Comparison of ENCODE assay signal across 23 mouse cellular contexts in the genomic region with DNA sequence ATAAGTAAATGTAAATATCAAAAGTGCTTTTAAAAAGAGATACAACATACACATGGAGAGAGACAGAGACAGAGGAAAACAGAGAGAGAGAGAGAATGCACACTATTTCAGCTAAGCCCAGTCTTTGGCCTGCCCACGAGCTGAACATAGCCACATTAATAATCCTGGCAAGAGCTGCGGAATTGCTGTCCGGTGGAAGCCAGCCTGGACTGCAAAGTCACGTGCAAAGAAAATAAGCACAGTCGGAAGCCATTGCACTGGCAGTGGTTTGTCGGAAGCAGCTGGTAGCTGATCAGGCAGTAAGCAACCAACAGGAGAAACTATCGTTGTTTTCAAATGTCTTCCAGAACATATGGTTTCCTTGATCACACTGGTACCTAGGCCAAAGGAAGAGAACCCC. TPM values are rescaled to one million over a fixed set of nuclear protein-coding genes. Genes with fewer than 3 reads are reported as not detected.
DNase-seq lines count a peak whose midpoint lies in the region; ATAC-seq and TF ChIP-seq lines count a peak whose summit lies in the region.
"Had no signal": no experiment of that assay in that cellular context is flagged by ENCODE, and none has a peak within 500 bp of the region (broad histone marks: within the 10 kb centered on the region; RNA-seq: fewer than 3 reads in every experiment).

No protein-coding gene starts in this region.

- no peaks in the 10 kb centered on the region for H3K4me1 ChIP-seq in hindbrain, embryonic 11.5 days (replicated peaks; ENCODE audit: control insufficient read depth, insufficient read depth, low read length)
- H3K4me1 ChIP-seq in hindbrain, embryonic 10.5 days (replicated peaks) = peaks cover 13% of the 10 kb centered on the region; the same call in 1 of the 2 replicates
- no peaks in the 10 kb centered on the region for H3K4me1 ChIP-seq in lung, embryonic 14.5 days (ENCODE audit: insufficient read depth)
- H3K4me1 ChIP-seq: embryonic facial prominence, embryonic 12.5 days; forebrain, embryonic 15.5 days had no signal

- ATAC-seq in hindbrain, embryonic 11.5 days (ENCODE audit: low FRiP score) = no peak
- no peak for ATAC-seq in lung, embryonic 14.5 days (ENCODE audit: insufficient read depth)
- ATAC-seq: CD4-positive, CD25-positive, alpha-beta regulatory T cell, adult 4 months; forebrain, embryonic 15.5 days had no signal

- peaks cover 65% of the 10 kb centered on the region for H3K27me3 ChIP-seq in hindbrain, embryonic 11.5 days (ENCODE audit: control insufficient read depth, insufficient read depth, low read length)
- peaks cover 75% of the 10 kb centered on the region for H3K27me3 ChIP-seq in hindbrain, embryonic 10.5 days (ENCODE audit: insufficient read depth, poor library complexity, severe bottlenecking)
- peaks cover 9% of the 10 kb centered on the region; the same call in 1 of the 2 replicates for H3K27me3 ChIP-seq in lung, embryonic 14.5 days (ENCODE audit: insufficient read depth, low read length)

- H3K9ac ChIP-seq in hindbrain, embryonic 11.5 days (ENCODE audit: low read depth, low read length) = no peak overlapping the region
- H3K9ac ChIP-seq in lung, embryonic 14.5 days = no peak overlapping the region
- H3K9ac ChIP-seq: embryonic facial prominence, embryonic 12.5 days; forebrain, embryonic 15.5 days; heart, embryonic 13.5 days; hindbrain, embryonic 15.5 days had no signal

- H3K27ac ChIP-seq in hindbrain, embryonic 11.5 days (ENCODE audit: low read depth, low read length) = no peak overlapping the region
- H3K27ac ChIP-seq in hindbrain, embryonic 10.5 days = no peak overlapping the region
- H3K27ac ChIP-seq in lung, embryonic 14.5 days (ENCODE audit: low read depth) = no peak overlapping the region
- H3K27ac ChIP-seq: embryonic facial prominence, embryonic 12.5 days; forebrain, embryonic 15.5 days; heart, embryonic 13.5 days; hindbrain, embryonic 15.5 days had no signal

- no peak for TF ChIP-seq CTCF in lung, embryonic 14.5 days (IDR thresholded peaks at IDR 0.05; ENCODE audit: low read depth)

- DNase-seq in cerebellum, postnatal 10 days = peak; percentile 74 to 78
- no peak for DNase-seq in cerebellum, postnatal 36 days
- DNase-seq in hindbrain, embryonic 11.5 days (ENCODE audit: low spot score) = peak; percentile 8
- no peak for DNase-seq in hindbrain, embryonic 10.5 days (ENCODE audit: low spot score)
- peak; percentile 34 for DNase-seq in lung, embryonic 14.5 days
- DNase-seq in lung, postnatal 4 days = no peak
- no peak for DNase-seq in layer of hippocampus, postnatal 25 days (ENCODE audit: extremely low spot score in 1 of 2, low spot score in 1 of 2)
- DNase-seq: adrenal gland, postnatal 10 days; B cell, adult 2 months; cerebellum, adult 11-12 months; cerebellum, adult 9-11 months; gastrocnemius, postnatal 36 days; heart, postnatal 36 days; kidney, adult 11 months had no signal

- H3K36me3 ChIP-seq in hindbrain, embryonic 11.5 days (ENCODE audit: control insufficient read depth, insufficient read depth, low read length) = no peaks in the 10 kb centered on the region
- H3K36me3 ChIP-seq in hindbrain, embryonic 10.5 days = no peaks in the 10 kb centered on the region
- no peaks in the 10 kb centered on the region for H3K36me3 ChIP-seq in lung, embryonic 14.5 days (ENCODE audit: insufficient read depth)
- H3K36me3 ChIP-seq: embryonic facial prominence, embryonic 12.5 days; forebrain, embryonic 15.5 days; G1E; heart, embryonic 13.5 days; hindbrain, embryonic 15.5 days had no signal

- 70% methylated on average over 7 of the region's 7 CpGs for WGBS in hindbrain, embryonic 11.5 days
- 75% methylated on average over 7 of the region's 7 CpGs for WGBS in hindbrain, embryonic 10.5 days
- WGBS in lung, embryonic 14.5 days = 53% methylated on average over 7 of the region's 7 CpGs

- no peak overlapping the region for H3K4me3 ChIP-seq in hindbrain, embryonic 11.5 days (ENCODE audit: low read depth, low read length)
- H3K4me3 ChIP-seq in hindbrain, embryonic 10.5 days = no peak overlapping the region
- no peak overlapping the region for H3K4me3 ChIP-seq in lung, embryonic 14.5 days (ENCODE audit: low read depth, low read length)
- H3K4me3 ChIP-seq: embryonic facial prominence, embryonic 12.5 days; forebrain, embryonic 15.5 days; heart, embryonic 13.5 days; hindbrain, embryonic 15.5 days had no signal

- no peak overlapping the region for H3K4me2 ChIP-seq in hindbrain, embryonic 11.5 days (replicated peaks; ENCODE audit: low read depth, low read length)
- no peak overlapping the region for H3K4me2 ChIP-seq in lung, embryonic 14.5 days
- H3K4me2 ChIP-seq: embryonic facial prominence, embryonic 12.5 days; forebrain, embryonic 15.5 days; heart, embryonic 13.5 days; hindbrain, embryonic 15.5 days had no signal

- no peaks in the 10 kb centered on the region for H3K9me3 ChIP-seq in hindbrain, embryonic 11.5 days (ENCODE audit: control insufficient read depth, low read length)
- no peaks in the 10 kb centered on the region for H3K9me3 ChIP-seq in hindbrain, embryonic 10.5 days
- no peaks in the 10 kb centered on the region for H3K9me3 ChIP-seq in lung, embryonic 14.5 days (ENCODE audit: low read depth, low read length)
- H3K9me3 ChIP-seq: embryonic facial prominence, embryonic 12.5 days; forebrain, embryonic 15.5 days; G1E; heart, embryonic 13.5 days; hindbrain, embryonic 15.5 days had no signal

RNA-seq across cellular contexts. Expression of a gene that starts 6.1 kb away (rescaled TPM):
- polyA plus RNA-seq in hindbrain, embryonic 11.5 days (2014; fragmentation: Nextera tagmentation; extraction: Ambion mirVana) = 5.1 and 7.9 TPM in 2 replicates
- polyA plus RNA-seq in hindbrain, embryonic 10.5 days (2016; fragmentation: Nextera tagmentation; extraction: Ambion mirVana) = 5.7 and 11.6 TPM in 2 replicates
- polyA plus RNA-seq in lung, embryonic 14.5 days (2014; fragmentation: Nextera tagmentation; extraction: Ambion mirVana) = 0.05 TPM in 1 of 2 replicates, not detected in the other
- under 1 TPM in 1 of 2 experiments, not detected in 1; 0.07 TPM for total RNA-seq in layer of hippocampus, postnatal 25 days (2021)
- total RNA-seq: adrenal gland, postnatal 10 days; gastrocnemius, adult 8-10 months; gastrocnemius, postnatal 36 days; heart, postnatal 36 days had no signal
- polyA plus RNA-seq: cortical plate, adult 2 months; G1E; heart, embryonic 13.5 days; heart, postnatal 0 days had no signal

RNA-seq across cellular contexts. Expression of a gene that starts 55.1 kb away (rescaled TPM):
- 9.8 and 12.5 TPM in 2 replicates for polyA plus RNA-seq in hindbrain, embryonic 11.5 days (2014; fragmentation: Nextera tagmentation; extraction: Ambion mirVana)
- polyA plus RNA-seq in hindbrain, embryonic 10.5 days (2016; fragmentation: Nextera tagmentation; extraction: Ambion mirVana) = 17.9 and 24.4 TPM in 2 replicates
- polyA plus RNA-seq in lung, embryonic 14.5 days (2014; fragmentation: Nextera tagmentation; extraction: Ambion mirVana) = 18.2 and 19.7 TPM in 2 replicates
- total RNA-seq in layer of hippocampus, postnatal 25 days (2021) = 10 to 100 TPM; 29.8 to 38.0 TPM

Comparison
In these comparisons a context has a peak if more than half of its experiments do, and no peak if none do; other contexts are left out.
1. DNase-seq: peak in cerebellum, postnatal 10 days (2 of 2), hindbrain, embryonic 11.5 days (single experiment) and lung, embryonic 14.5 days (single experiment); none in cerebellum, postnatal 36 days (0 of 2), hindbrain, embryonic 10.5 days (single experiment), lung, postnatal 4 days (0 of 2) and layer of hippocampus, postnatal 25 days (0 of 2).